Mouse (Mus musculus) spleen, postnatal 14 days (tissue): Measurements from ENCODE around the gene Pcnx4.
"Not testable (repeated sequence)": the region's sequence is repeated elsewhere in the genome, so short reads cannot be mapped to it uniquely, and the experiment has no call there.

Experiments used
- DNase-seq, 2 experiments: peaks; one replicate each; pipeline ENCODE4 v3.0.0; 2021 to 2022; ENCODE audit warnings: low spot score in 2 of 2

The Pcnx4 gene

GRCm38 (mm10) chr12:72598731-72599130 is 62.5 kb downstream of the Pcnx4 start:
- DNase-seq = not testable (repeated sequence)

- no peak for DNase-seq
Observed at GRCm38 (mm10) chr12:72612053-72612452, 75.9 kb downstream of the Pcnx4 start.

- no peak for DNase-seq
Observed at GRCm38 (mm10) chr12:72620856-72621255, 84.7 kb downstream of the Pcnx4 start.

- DNase-seq = no peak
Observed at GRCm38 (mm10) chr12:72621441-72621840, 85.3 kb downstream of the Pcnx4 start.

GRCm38 (mm10) chr12:72622853-72623496 is 86.8 kb downstream of the Pcnx4 start:
- no peak for DNase-seq

GRCm38 (mm10) chr12:72628751-72629150 is 92.6 kb downstream of the Pcnx4 start:
- no peak for DNase-seq
